Mouse (Mus musculus) liver, adult 2 months (tissue): Measurements from ENCODE around the gene Cd63. TPM values are rescaled to one million over a fixed set of nuclear protein-coding genes. Genes with fewer than 3 reads are reported as not detected.

Experiments
- DNase-seq: peaks from one replicate; pipeline ENCODE4 v3.0.0-alpha.2; 2011; ENCODE audit warnings: low read depth, low spot score; ENCODE audit errors: extremely low read depth
- H3K27ac ChIP-seq: fragments of 200-500 bp; replicated peaks from 2 replicates; pipeline ENCODE4 v1.5.1; 2012; ENCODE audit warnings: low read depth, mild to moderate bottlenecking, control low read depth, inconsistent platforms, low read length; ENCODE audit not compliant: insufficient read depth
- H3K27me3 ChIP-seq: fragments of 200-500 bp; 2 replicates; pipeline ENCODE4 v1.6.1; 2012; ENCODE audit warnings: mild to moderate bottlenecking, moderate library complexity, low read length, inconsistent platforms; ENCODE audit not compliant: control insufficient read depth, insufficient read depth
- H3K36me3 ChIP-seq: fragments of 200-500 bp; 2 replicates; pipeline ENCODE4 v1.6.1; 2012; ENCODE audit warnings: low read length, inconsistent platforms; ENCODE audit not compliant: control insufficient read depth, insufficient read depth
- H3K4me1 ChIP-seq: fragments of 200-500 bp; 2 replicates; pipeline ENCODE4 v1.6.1; 2011; ENCODE audit warnings: low read length; ENCODE audit not compliant: control insufficient read depth, insufficient read depth
- H3K4me3 ChIP-seq: fragments of 200-500 bp; 2 replicates; pipeline ENCODE4 v1.5.1; 2011; ENCODE audit warnings: low read depth, mild to moderate bottlenecking, control low read depth, low read length, moderate library complexity; ENCODE audit not compliant: insufficient read depth
- H3K79me2 ChIP-seq: fragments of 200-500 bp; 2 replicates; pipeline ENCODE4 v1.6.1; 2012; ENCODE audit warnings: inconsistent platforms, mild to moderate bottlenecking, low read length, moderate library complexity; ENCODE audit not compliant: control insufficient read depth, insufficient read depth
- H3K9ac ChIP-seq: fragments of 200-500 bp; 2 replicates; pipeline ENCODE4 v1.6.1; 2012; ENCODE audit warnings: low read depth, mild to moderate bottlenecking, control low read depth, inconsistent platforms, low read length
- CTCF ChIP-seq: fragments of 200-500 bp; IDR thresholded peaks from 2 replicates; pipeline ENCODE4 v1.5.1; 2011; ENCODE audit warnings: low read depth, low read length, control low read depth
- POLR2A ChIP-seq: fragments of 200-500 bp; IDR thresholded peaks from 2 replicates; pipeline ENCODE4 v1.6.1; 2011; ENCODE audit warnings: low read length, control low read depth; ENCODE audit not compliant: insufficient read depth; ENCODE audit errors: extremely low read depth
- whole genome bisulfite sequencing: fragments of 180-500 bp; shearing (Covaris S2); methylation state at CpG from one replicate; pipeline ENCODE4 v1.1.7; 2018; 5-methylcytosine and 5-hydroxymethylcytosine counted together
- polyA plus RNA-seq: library from polyadenylated mRNA; depleted of rRNA; stranded (reverse); fragments of >200 nt; gene quantifications from 2 replicates; pipeline ENCODE4 v1.2.3, GENCODE M21; 2012
- total RNA-seq: library from RNA; depleted of rRNA; stranded (reverse); fragments of >200 nt; gene quantifications from 2 replicates; pipeline ENCODE4 v1.2.3, GENCODE M21; 2014

Cd63 gene
- total and polyA plus RNA-seq, 2 experiments: 4.1 to 4.4 TPM

- no peak for DNase-seq
- Histone ChIP-seq H3K4me3 (no peak overlapping the region), H3K79me2 (0 out of 2 replicates have a peak, but pooled peaks cover 2% of the 10 kb centered on the region), H3K9ac (no peak overlapping the region), H3K4me1 (peaks cover 4% of the 10 kb centered on the region), H3K27ac (no peak overlapping the region), H3K36me3 (no peaks in the 10 kb centered on the region), H3K27me3 (0 out of 2 replicates have a peak, but pooled peaks cover 2% of the 10 kb centered on the region)
- WGBS: 83% methylated on average over 12 of the region's 12 CpGs
- TF ChIP-seq CTCF (no peak), POLR2A (no peak)
Observed at GRCm38 (mm10) chr10:128913696-128914095, 12.9 kb downstream of the Cd63 start.

GRCm38 (mm10) chr10:128915550-128915949 lies 14.8 kb downstream of the Cd63 start:
- Histone ChIP-seq H3K9ac (no peak overlapping the region), H3K79me2 (0 out of 2 replicates have a peak, but pooled peaks cover 2% of the 10 kb centered on the region), H3K4me1 (peaks cover 7% of the 10 kb centered on the region), H3K4me3 (no peak overlapping the region), H3K27me3 (no peaks in the 10 kb centered on the region), H3K36me3 (no peaks in the 10 kb centered on the region), H3K27ac (no peak overlapping the region)
- no peak for DNase-seq
- 96% methylated on average over 2 of the region's 2 CpGs for WGBS
- TF ChIP-seq POLR2A (no peak), CTCF (no peak)

GRCm38 (mm10) chr10:128916665-128917064 lies 15.9 kb downstream of the Cd63 start:
- Histone ChIP-seq H3K4me3 (no peak overlapping the region), H3K36me3 (no peaks in the 10 kb centered on the region), H3K27me3 (no peaks in the 10 kb centered on the region), H3K4me1 (peaks cover 17% of the 10 kb centered on the region), H3K27ac (no peak overlapping the region), H3K9ac (no peak overlapping the region), H3K79me2 (0 out of 2 replicates have a peak, but pooled peaks cover 2% of the 10 kb centered on the region)
- 97% methylated on average over 3 of the region's 3 CpGs for WGBS
- no peak for DNase-seq
- no peak for TF ChIP-seq CTCF
- no peak for TF ChIP-seq POLR2A

GRCm38 (mm10) chr10:128917400-128917799 lies 16.6 kb downstream of the Cd63 start:
- Histone ChIP-seq H3K4me1 (peaks cover 24% of the 10 kb centered on the region), H3K4me3 (no peak overlapping the region), H3K27me3 (no peaks in the 10 kb centered on the region), H3K79me2 (0 out of 2 replicates have a peak, but pooled peaks cover 2% of the 10 kb centered on the region), H3K9ac (no peak overlapping the region), H3K36me3 (no peaks in the 10 kb centered on the region), H3K27ac (no peak overlapping the region)
- WGBS: 81% methylated on average over 6 of the region's 6 CpGs
- no peak for DNase-seq
- TF ChIP-seq CTCF (no peak), POLR2A (no peak)

GRCm38 (mm10) chr10:128918246-128918645 lies 17.5 kb downstream of the Cd63 start:
- WGBS: 38% methylated on average over 7 of the region's 7 CpGs
- H3K27ac ChIP-seq: peak overlapping the region; percentile 78

GRCm38 (mm10) chr10:128919203-128919631 lies 18.4 kb downstream of the Cd63 start:
- H3K9ac ChIP-seq: no peak overlapping the region
- no peaks in the 10 kb centered on the region for H3K36me3 ChIP-seq
- H3K27ac ChIP-seq: peak overlapping the region; percentile 61
- WGBS: 20% methylated on average over 6 of the region's 6 CpGs
- H3K27me3 ChIP-seq: no peaks in the 10 kb centered on the region
- DNase-seq: peak; percentile 98
- H3K4me3 ChIP-seq: no peak overlapping the region
- H3K79me2 ChIP-seq: 0 out of 2 replicates have a peak, but pooled peaks cover 2% of the 10 kb centered on the region
- peaks cover 29% of the 10 kb centered on the region for H3K4me1 ChIP-seq
- TF ChIP-seq CTCF (no peak), POLR2A (no peak)

More at GRCm38 (mm10) chr10:128918246-128918645, 17.5 kb downstream of the Cd63 start:
- H3K4me1 ChIP-seq: peaks cover 25% of the 10 kb centered on the region
- TF ChIP-seq POLR2A (no peak), CTCF (no peak)
- H3K79me2 ChIP-seq: 0 out of 2 replicates have a peak, but pooled peaks cover 2% of the 10 kb centered on the region
- H3K4me3 ChIP-seq: no peak overlapping the region; the same call in 1 of the 2 replicates
- DNase-seq: no peak
- peak overlapping the region; percentile 15; the same call in 1 of the 2 replicates for H3K9ac ChIP-seq
- no peaks in the 10 kb centered on the region for H3K27me3 ChIP-seq
- H3K36me3 ChIP-seq: no peaks in the 10 kb centered on the region
